Mouse (Mus musculus): ENCODE data around the gene Barhl1.

The Barhl1 gene

GRCm38 (mm10) chr2:28916513-28916865 is at the start of gene Barhl1:
Gene Barhl1, minus strand, starts transcription at chr2:28916668.
- DNase-seq (ENCODE audit: low spot score) = no peak

GRCm38 (mm10) chr2:28963565-28963964 is 47.1 kb upstream of the Barhl1 start:
- no peak for DNase-seq (ENCODE audit: low spot score)

GRCm38 (mm10) chr2:28961636-28962035 is 45.2 kb upstream of the Barhl1 start:
- DNase-seq (ENCODE audit: low spot score) = no peak

- DNase-seq (ENCODE audit: low spot score) = no peak
Measured at GRCm38 (mm10) chr2:28961024-28961585, 44.6 kb upstream of the Barhl1 start.

- no peak for DNase-seq (ENCODE audit: low spot score)
Measured at GRCm38 (mm10) chr2:28956874-28957273, 40.4 kb upstream of the Barhl1 start.

GRCm38 (mm10) chr2:28954595-28954994 is 38.1 kb upstream of the Barhl1 start:
- no peak for DNase-seq (ENCODE audit: low spot score)

GRCm38 (mm10) chr2:28952981-28953380 is 36.5 kb upstream of the Barhl1 start:
- DNase-seq (ENCODE audit: low spot score) = no peak

- DNase-seq (ENCODE audit: low spot score) = no peak
Measured at GRCm38 (mm10) chr2:28946312-28946711, 29.8 kb upstream of the Barhl1 start.

- no peak for DNase-seq (ENCODE audit: low spot score)
Measured at GRCm38 (mm10) chr2:28945388-28945787, 28.9 kb upstream of the Barhl1 start.

GRCm38 (mm10) chr2:28943666-28944516 is 27.4 kb upstream of the Barhl1 start:
- DNase-seq (ENCODE audit: low spot score) = no peak

GRCm38 (mm10) chr2:28938997-28939396 is 22.5 kb upstream of the Barhl1 start:
- no peak for DNase-seq (ENCODE audit: low spot score)

GRCm38 (mm10) chr2:28930571-28930970 is 14.1 kb upstream of the Barhl1 start:
- DNase-seq (ENCODE audit: low spot score) = no peak

GRCm38 (mm10) chr2:28923912-28924311 is 7.4 kb upstream of the Barhl1 start:
- DNase-seq (ENCODE audit: low spot score) = peak; percentile 45

GRCm38 (mm10) chr2:28919001-28919400 is 2.5 kb upstream of the Barhl1 start:
- no peak for DNase-seq (ENCODE audit: low spot score)

- no peak for DNase-seq (ENCODE audit: low spot score)
Measured at GRCm38 (mm10) chr2:28917518-28918361, 1.3 kb upstream of the Barhl1 start.

- DNase-seq (ENCODE audit: low spot score) = no peak
Measured at GRCm38 (mm10) chr2:28917156-28917517, 669 bp upstream of the Barhl1 start.

GRCm38 (mm10) chr2:28915768-28916512 is 528 bp downstream of the Barhl1 start:
- peak; percentile 25 for DNase-seq (ENCODE audit: low spot score)

GRCm38 (mm10) chr2:28915104-28915738 is 1.2 kb downstream of the Barhl1 start:
- DNase-seq (ENCODE audit: low spot score) = no peak

GRCm38 (mm10) chr2:28914121-28914520 is 2.3 kb downstream of the Barhl1 start:
- DNase-seq (ENCODE audit: low spot score) = no peak

- DNase-seq (ENCODE audit: low spot score) = no peak
Measured at GRCm38 (mm10) chr2:28912961-28913360, 3.5 kb downstream of the Barhl1 start.

GRCm38 (mm10) chr2:28912039-28912700 is 4.3 kb downstream of the Barhl1 start:
- DNase-seq (ENCODE audit: low spot score) = no peak
